Mouse (Mus musculus) urinary bladder, postnatal 14 days (tissue): ENCODE results near the gene Hnrnpl.
A peak's percentile ranks its signal among the peaks of the same experiment; 100 is the strongest.

Experiments used
- DNase-seq: peaks from one replicate; pipeline ENCODE4 v3.0.0; 2021; ENCODE audit warnings: low spot score

Gene Hnrnpl

GRCm38 (mm10) chr7:28808221-28808941 is at the start of gene Hnrnpl:
TSS of gene Hnrnpl (plus strand) at chr7:28808541.
- peak; percentile 68 for DNase-seq

- DNase-seq, result no peak
Observed at GRCm38 (mm10) chr7:28758623-28759022, 49.7 kb upstream of the Hnrnpl start.

- DNase-seq, result no peak
Observed at GRCm38 (mm10) chr7:28761907-28762306, 46.4 kb upstream of the Hnrnpl start.

DNA sequence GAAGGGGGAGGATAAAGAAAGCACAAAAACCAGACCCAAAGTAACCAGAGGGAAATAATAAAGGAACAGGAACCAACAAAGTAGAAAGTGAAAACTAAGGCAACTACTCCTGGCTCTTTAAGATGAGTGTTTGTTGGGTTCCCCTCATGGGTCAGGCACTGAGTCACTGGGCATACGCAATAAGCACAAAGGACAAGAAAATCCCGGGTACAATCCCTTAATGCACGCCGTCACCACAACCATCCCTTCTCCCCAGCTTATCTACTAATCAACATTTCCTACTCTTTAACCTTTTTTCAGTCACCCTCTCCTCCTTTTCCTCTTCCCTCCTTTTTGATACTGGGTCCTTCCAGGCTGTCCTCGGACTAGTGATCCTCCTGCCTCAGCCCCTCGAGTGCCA is 43.1 kb upstream of the Hnrnpl start:
- DNase-seq, result no peak

DNA sequence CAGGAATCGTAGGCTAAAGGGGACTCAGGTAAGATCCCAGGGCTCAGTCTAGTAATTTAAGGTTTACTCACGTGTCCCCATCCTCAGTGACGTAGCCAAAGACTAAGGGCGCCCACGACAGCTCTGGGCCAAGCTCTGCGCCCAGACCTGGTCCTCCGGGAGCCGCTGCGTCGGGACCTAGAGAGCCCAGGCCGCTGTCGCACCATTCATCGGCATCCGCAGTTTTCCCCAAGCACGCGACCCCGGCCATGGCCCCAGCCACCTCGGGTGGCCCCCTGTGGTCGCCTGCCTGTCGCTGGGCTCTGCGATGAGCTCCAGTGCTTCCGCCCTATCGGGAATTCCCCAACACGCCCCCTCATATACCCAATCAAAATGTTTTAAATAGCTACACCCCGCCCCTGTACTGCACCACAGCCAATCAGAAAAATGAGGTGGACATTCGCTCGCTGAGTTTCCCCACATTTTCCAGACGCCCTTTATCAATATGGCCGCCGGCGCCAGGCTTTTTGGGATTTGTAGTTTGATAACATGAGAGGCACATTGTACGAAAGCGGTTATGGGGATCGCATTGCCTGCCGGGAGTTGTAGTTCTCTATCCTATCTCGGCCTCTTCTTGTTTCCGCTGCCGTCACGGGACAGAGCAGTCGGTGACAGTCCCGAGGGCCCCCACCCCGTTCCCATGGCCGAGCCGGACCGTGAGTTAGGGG is 42.0 kb upstream of the Hnrnpl start, which contains the start of gene Sirt2:
Gene Sirt2 (plus strand): TSS at position 563 of the 707 bp plus-strand sequence.
- peak; percentile 97 for DNase-seq

GRCm38 (mm10) chr7:28766910-28767309 is 41.4 kb upstream of the Hnrnpl start:
- DNase-seq, result no peak

DNA sequence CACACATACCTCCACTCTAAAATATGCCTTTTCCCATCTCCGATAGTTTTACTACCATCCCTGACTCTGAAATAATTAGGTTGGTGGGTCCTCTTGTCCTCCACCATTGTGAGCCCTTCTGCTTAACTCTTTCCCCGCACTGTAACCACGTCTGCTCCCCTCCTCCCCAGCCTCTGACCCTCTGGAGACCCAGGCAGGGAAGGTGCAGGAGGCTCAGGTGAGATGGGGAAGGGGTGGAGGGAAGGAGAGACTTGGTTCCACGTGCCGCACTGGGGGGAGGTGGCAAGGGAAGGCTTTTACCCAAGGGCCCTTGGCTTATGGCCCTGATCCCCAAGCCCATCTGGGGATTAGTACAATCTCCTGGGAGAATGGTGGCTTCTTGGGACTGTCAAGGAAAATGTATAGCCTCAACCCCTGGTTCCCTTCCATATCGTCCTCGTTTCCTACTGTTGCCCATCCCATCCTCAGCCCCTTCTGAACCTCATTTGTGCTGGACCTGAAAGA is 40.8 kb upstream of the Hnrnpl start, which contains the start of gene Nfkbib:
Gene Nfkbib (minus strand): TSS at position 51 of the 504 bp plus-strand sequence.
- no peak for DNase-seq

DNA sequence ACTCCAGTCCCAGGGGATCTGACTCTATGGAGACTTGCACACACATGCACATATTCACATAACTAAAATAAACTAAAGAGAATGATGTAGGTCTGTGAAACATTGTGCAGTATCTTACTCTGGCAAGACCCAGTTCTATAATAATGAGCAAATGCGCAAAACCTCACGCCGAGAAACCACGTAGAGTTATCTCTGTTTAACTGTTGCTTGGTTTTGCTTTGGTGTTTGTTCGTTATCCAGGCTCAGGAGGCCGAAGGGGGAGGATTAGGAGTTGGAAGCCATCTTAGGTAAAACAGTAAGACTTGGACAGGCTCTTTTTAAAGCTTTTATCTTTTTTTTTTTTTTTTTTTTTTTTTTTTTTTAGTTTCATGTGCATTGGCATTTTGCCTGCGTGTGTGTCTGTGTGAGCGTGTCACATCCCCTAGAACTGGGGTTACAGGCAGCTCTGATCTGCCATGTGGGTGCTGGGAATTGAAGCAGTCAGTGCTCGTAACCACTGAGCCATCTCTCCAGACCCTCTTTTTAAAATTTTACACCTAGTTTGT is 38.9 kb upstream of the Hnrnpl start:
- DNase-seq, result no peak

- DNase-seq, result no peak
Observed at GRCm38 (mm10) chr7:28770309-28770708, 38.0 kb upstream of the Hnrnpl start.

- no peak for DNase-seq
Observed at GRCm38 (mm10) chr7:28771867-28772266, 36.5 kb upstream of the Hnrnpl start.

GRCm38 (mm10) chr7:28773163-28773562 is 35.2 kb upstream of the Hnrnpl start:
- DNase-seq, result no peak

- no peak for DNase-seq
Observed at GRCm38 (mm10) chr7:28774164-28774563, 34.2 kb upstream of the Hnrnpl start.

- DNase-seq, result no peak
Observed at GRCm38 (mm10) chr7:28775129-28775528, 33.2 kb upstream of the Hnrnpl start.

DNA sequence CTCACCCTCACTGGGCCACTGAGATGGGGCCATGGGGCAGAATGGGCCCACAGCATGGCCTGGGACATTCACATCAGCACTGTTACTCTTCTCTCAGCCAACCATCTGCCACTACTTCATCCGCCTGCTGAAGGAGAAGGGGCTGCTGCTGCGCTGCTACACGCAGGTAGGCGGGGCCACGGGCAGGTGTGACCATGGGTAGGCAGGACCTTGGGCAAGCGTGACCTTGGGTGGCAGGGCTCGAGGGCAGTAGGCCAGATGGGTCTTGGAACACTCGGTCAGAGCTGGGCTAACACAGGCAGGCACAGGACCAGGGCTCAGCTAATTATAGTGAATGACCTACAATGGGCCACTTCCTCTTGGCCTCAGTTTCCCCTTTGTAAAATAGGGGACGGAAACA is 29.5 kb upstream of the Hnrnpl start:
- DNase-seq, result no peak

GRCm38 (mm10) chr7:28780067-28780658 is 28.2 kb upstream of the Hnrnpl start:
- DNase-seq, result peak; percentile 92

DNA sequence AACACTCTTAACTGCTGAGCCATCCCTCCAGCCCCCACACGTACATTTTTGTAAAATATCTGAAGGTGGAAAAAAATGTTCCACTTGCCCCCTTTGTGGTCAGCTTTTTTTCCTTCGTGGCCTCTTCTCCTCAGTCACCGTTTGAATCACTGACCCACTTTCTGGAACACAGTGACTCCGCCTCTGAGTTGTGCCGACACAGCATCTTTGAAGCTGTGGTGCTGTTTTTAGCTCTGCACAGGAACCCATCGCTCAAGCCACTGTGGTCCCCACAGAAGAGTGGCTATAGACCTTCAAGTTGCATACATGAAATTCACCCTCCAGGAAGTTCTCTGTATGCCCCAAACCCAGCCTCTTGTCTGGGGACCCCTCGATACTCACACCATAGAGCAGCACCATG is 27.5 kb upstream of the Hnrnpl start:
- DNase-seq, result no peak

DNA sequence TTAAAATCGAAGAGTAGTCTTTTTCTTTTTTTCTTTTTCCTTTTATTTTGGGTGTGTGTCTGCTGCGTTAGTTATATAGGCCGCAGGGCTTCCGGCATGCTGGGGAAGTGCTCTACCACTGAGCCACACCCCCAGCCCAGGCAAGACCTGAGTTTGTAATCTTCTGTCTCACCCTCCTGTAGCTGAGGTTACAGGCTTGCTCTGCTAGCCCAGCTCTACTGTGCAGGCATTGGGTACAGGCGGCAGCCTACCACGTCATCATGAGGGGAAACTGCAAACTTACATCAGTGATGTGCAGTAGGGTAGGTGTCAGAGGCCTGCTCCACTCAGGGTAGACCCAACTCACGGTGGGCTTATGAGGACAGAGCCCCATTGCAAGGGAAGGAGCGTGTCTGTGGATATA is 27.1 kb upstream of the Hnrnpl start:
- no peak for DNase-seq

- DNase-seq, result no peak
Observed at GRCm38 (mm10) chr7:28785161-28785560, 23.2 kb upstream of the Hnrnpl start.

DNA sequence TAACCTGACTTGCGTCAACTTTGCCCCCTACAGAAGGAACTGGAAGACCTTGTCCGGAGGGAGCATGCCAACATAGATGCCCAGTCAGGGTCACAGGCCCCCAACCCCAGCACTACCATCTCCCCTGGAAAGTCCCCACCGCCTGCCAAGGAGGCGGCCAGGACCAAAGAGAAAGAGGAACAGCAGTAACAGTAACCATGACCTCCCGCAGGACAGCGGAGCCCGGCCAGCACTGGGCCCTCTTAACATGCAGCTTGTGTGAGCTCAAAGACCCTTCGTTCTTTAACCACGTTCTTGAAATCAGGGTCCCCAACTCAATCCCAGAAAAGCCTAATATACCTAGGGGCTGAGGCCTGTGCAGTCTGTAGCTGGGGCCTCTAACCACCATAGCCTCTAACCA is 20.5 kb upstream of the Hnrnpl start:
- no peak for DNase-seq

DNA sequence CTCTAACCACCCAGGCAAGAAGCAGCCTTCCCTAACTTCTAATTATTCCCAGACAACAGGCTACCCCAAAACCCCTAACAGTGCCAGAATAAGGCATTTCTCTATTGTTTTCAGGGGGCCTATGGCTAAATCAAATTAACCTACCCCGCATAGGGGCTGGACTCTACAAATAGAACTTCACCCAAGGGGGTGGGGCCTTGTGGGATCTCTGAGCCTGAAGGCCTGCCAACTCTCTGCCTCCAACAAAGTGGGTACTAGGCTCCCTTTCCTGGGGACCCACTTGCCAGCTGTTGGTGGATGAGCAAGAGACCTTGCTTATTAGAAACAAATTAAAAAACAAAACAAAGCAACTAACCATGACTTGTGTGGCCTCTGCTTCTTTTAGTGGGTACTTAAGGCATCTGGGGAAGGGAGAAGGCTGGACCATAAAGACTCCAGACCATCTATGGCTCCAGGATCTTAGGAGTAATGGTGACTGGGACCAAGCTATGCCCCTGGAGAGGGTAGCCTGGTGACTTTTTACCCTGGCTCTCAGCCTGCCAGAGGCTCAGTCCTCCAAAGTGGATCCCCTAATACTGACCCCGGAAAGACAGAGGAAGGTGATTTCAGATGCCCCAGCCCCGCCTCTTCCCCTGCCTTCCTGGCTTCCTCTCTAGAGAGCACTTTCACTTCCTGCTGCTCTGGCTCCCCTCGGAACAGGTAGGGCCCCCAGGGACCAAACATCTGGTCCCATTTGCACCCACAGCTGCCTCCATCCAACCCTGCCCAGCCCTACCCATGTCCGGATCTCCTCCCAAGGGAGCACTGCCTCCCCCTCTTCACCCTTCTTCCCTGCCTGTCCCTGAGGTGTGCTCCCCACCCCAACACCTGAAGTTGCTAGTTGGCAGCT is 19.8 kb upstream of the Hnrnpl start, which contains the start of gene Rinl:
Gene Rinl (plus strand): TSS at position 663 of the 889 bp plus-strand sequence.
- no peak for DNase-seq

DNA sequence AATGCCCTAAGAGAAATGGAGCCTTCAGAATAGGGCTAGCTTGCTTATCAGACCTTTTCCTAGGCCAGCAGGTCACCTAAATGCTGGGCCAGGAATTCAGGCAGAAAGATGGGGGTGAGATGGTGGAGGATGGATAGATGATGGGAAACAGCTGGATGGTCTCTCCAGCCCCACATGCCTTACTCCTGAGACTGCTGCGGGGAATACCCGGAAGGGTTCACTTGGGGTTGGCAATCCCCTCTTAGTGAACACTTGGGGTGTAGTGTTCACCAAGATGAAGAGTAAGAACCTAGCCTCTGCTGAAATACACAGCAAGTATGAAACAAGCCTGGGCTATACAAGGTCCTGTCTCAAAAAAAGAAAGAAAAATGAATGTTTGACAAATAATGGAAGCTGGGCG is 19.1 kb upstream of the Hnrnpl start:
- no peak for DNase-seq
